Mouse (Mus musculus): ENCODE measurements around the gene Anxa6. TPM values are rescaled to one million over a fixed set of nuclear protein-coding genes. Genes with fewer than 3 reads are reported as not detected.

Anxa6 gene
- total and polyA plus RNA-seq, 2 experiments from 2014 or later: 71.3 to 86.0 TPM

- Histone ChIP-seq H3K4me1 (ENCODE audit: insufficient read depth, low read length) (peaks cover 33% of the 10 kb centered on the region), H3K27ac (peak overlapping the region; percentile 80; the same call in 1 of the 2 replicates), H3K9me3 (ENCODE audit: low read length) (no peaks in the 10 kb centered on the region), H3K4me3 (ENCODE audit: low read length) (no peak overlapping the region), H3K4me2 (ENCODE audit: low read depth, low read length) (no peak overlapping the region), H3K27me3 (ENCODE audit: insufficient read depth, low read length) (no peaks in the 10 kb centered on the region), H3K36me3 (ENCODE audit: insufficient read depth, low read length) (peaks cover 4% of the 10 kb centered on the region; the same call in 1 of the 2 replicates), H3K9ac (replicated peaks; ENCODE audit: low read length) (no peak overlapping the region)
- no peak for DNase-seq (ENCODE audit: low spot score)
- ATAC-seq: no peak
- 71% methylated on average over 2 of the region's 2 CpGs for WGBS
- TF ChIP-seq CTCF (IDR thresholded peaks at IDR 0.05; ENCODE audit: low read depth): no peak
Observed at GRCm38 (mm10) chr11:55017201-55017600, 16.0 kb downstream of the Anxa6 start.

GRCm38 (mm10) chr11:55016758-55017157 is 16.5 kb downstream of the Anxa6 start:
- no peak for TF ChIP-seq CTCF (IDR thresholded peaks at IDR 0.05; ENCODE audit: low read depth)
- 33% methylated on average over 1 of the region's 1 CpGs for WGBS
- peak overlapping the region; percentile 80; the same call in 1 of the 2 replicates for H3K27ac ChIP-seq

GRCm38 (mm10) chr11:55015831-55016241 is 17.4 kb downstream of the Anxa6 start:
- Histone ChIP-seq H3K4me2 (ENCODE audit: low read depth, low read length) (no peak overlapping the region), H3K27ac (peak overlapping the region; percentile 80), H3K4me3 (ENCODE audit: low read length) (no peak overlapping the region), H3K36me3 (ENCODE audit: insufficient read depth, low read length) (peaks cover 15% of the 10 kb centered on the region; the same call in 1 of the 2 replicates), H3K27me3 (ENCODE audit: insufficient read depth, low read length) (no peaks in the 10 kb centered on the region), H3K9ac (replicated peaks; ENCODE audit: low read length) (no peak overlapping the region), H3K4me1 (ENCODE audit: insufficient read depth, low read length) (peaks cover 26% of the 10 kb centered on the region), H3K9me3 (ENCODE audit: low read length) (no peaks in the 10 kb centered on the region)
- ATAC-seq: peak; percentile 78
- DNase-seq (ENCODE audit: low spot score): peak; percentile 85
- TF ChIP-seq CTCF (IDR thresholded peaks at IDR 0.05; ENCODE audit: low read depth): no peak
- WGBS: 36% methylated on average over 9 of the region's 9 CpGs

More at GRCm38 (mm10) chr11:55016758-55017157, 16.5 kb downstream of the Anxa6 start:
- no peak overlapping the region for H3K4me3 ChIP-seq (ENCODE audit: low read length)
- no peak overlapping the region for H3K4me2 ChIP-seq (ENCODE audit: low read depth, low read length)
- H3K9ac ChIP-seq (replicated peaks; ENCODE audit: low read length): no peak overlapping the region
- DNase-seq (ENCODE audit: low spot score) (no peak), ATAC-seq (no peak)
- H3K9me3 ChIP-seq (ENCODE audit: low read length): no peaks in the 10 kb centered on the region
- H3K36me3 ChIP-seq (ENCODE audit: insufficient read depth, low read length): peaks cover 7% of the 10 kb centered on the region; the same call in 1 of the 2 replicates
- peaks cover 29% of the 10 kb centered on the region for H3K4me1 ChIP-seq (ENCODE audit: insufficient read depth, low read length)
- no peaks in the 10 kb centered on the region for H3K27me3 ChIP-seq (ENCODE audit: insufficient read depth, low read length)

GRCm38 (mm10) chr11:55015264-55015663 is 18.0 kb downstream of the Anxa6 start:
- Histone ChIP-seq H3K4me3 (ENCODE audit: low read length) (no peak overlapping the region), H3K27ac (peak overlapping the region; percentile 80), H3K9ac (replicated peaks; ENCODE audit: low read length) (no peak overlapping the region), H3K4me1 (ENCODE audit: insufficient read depth, low read length) (peaks cover 26% of the 10 kb centered on the region), H3K36me3 (ENCODE audit: insufficient read depth, low read length) (peaks cover 20% of the 10 kb centered on the region; the same call in 1 of the 2 replicates), H3K9me3 (ENCODE audit: low read length) (no peaks in the 10 kb centered on the region), H3K27me3 (ENCODE audit: insufficient read depth, low read length) (no peaks in the 10 kb centered on the region), H3K4me2 (ENCODE audit: low read depth, low read length) (no peak overlapping the region)
- 36% methylated on average over 3 of the region's 3 CpGs for WGBS
- DNase-seq (ENCODE audit: low spot score) (peak; percentile 87), ATAC-seq (peak; percentile 83)
- TF ChIP-seq CTCF (IDR thresholded peaks at IDR 0.05; ENCODE audit: low read depth): no peak

- DNase-seq (ENCODE audit: low spot score) (no peak), ATAC-seq (no peak)
- Histone ChIP-seq H3K9me3 (ENCODE audit: low read length) (no peaks in the 10 kb centered on the region), H3K27ac (no peak overlapping the region), H3K4me3 (ENCODE audit: low read length) (no peak overlapping the region), H3K9ac (replicated peaks; ENCODE audit: low read length) (no peak overlapping the region), H3K4me2 (ENCODE audit: low read depth, low read length) (no peak overlapping the region), H3K27me3 (ENCODE audit: insufficient read depth, low read length) (no peaks in the 10 kb centered on the region), H3K36me3 (ENCODE audit: insufficient read depth, low read length) (peaks cover 25% of the 10 kb centered on the region; the same call in 1 of the 2 replicates), H3K4me1 (ENCODE audit: insufficient read depth, low read length) (peaks cover 26% of the 10 kb centered on the region)
- no peak for TF ChIP-seq CTCF (IDR thresholded peaks at IDR 0.05; ENCODE audit: low read depth)
- WGBS: 66% methylated on average over 6 of the region's 6 CpGs
Observed at GRCm38 (mm10) chr11:55013802-55014201, 19.4 kb downstream of the Anxa6 start.

- WGBS: 75% methylated on average over 5 of the region's 5 CpGs
Observed at GRCm38 (mm10) chr11:55012551-55013521, 20.4 kb downstream of the Anxa6 start.

More at GRCm38 (mm10) chr11:55012551-55013521, 20.4 kb downstream of the Anxa6 start:
- Histone ChIP-seq H3K9me3 (ENCODE audit: low read length) (no peaks in the 10 kb centered on the region), H3K4me1 (ENCODE audit: insufficient read depth, low read length) (peaks cover 26% of the 10 kb centered on the region), H3K36me3 (ENCODE audit: insufficient read depth, low read length) (peaks cover 31% of the 10 kb centered on the region; the same call in 1 of the 2 replicates), H3K9ac (replicated peaks; ENCODE audit: low read length) (no peak overlapping the region), H3K4me2 (ENCODE audit: low read depth, low read length) (no peak overlapping the region), H3K27me3 (ENCODE audit: insufficient read depth, low read length) (no peaks in the 10 kb centered on the region), H3K4me3 (ENCODE audit: low read length) (no peak overlapping the region), H3K27ac (no peak overlapping the region)
- DNase-seq (ENCODE audit: low spot score) (peak; percentile 33), ATAC-seq (no peak)
- no peak for TF ChIP-seq CTCF (IDR thresholded peaks at IDR 0.05; ENCODE audit: low read depth)

Measured in hindbrain, postnatal 0 days (tissue).